Mouse (Mus musculus): Measurements from ENCODE around the gene Adamts15. TPM values are rescaled to one million over a fixed set of nuclear protein-coding genes. Genes with fewer than 3 reads are reported as not detected.
A peak's percentile ranks its signal among the peaks of the same experiment; 100 is the strongest.

Adamts15 gene
- polyA plus RNA-seq, 2 experiments = 0.33 to 0.38 TPM

GRCm38 (mm10) chr9:30943341-30943740 is 21.1 kb upstream of the Adamts15 start:
- H3K36me3 ChIP-seq (replicated peaks; ENCODE audit: control insufficient read depth, insufficient read depth, low read depth) = no peaks in the 10 kb centered on the region
- no peak for TF ChIP-seq CTCF (IDR thresholded peaks at IDR 0.05; ENCODE audit: low read depth)
- H3K27ac ChIP-seq = no peak overlapping the region
- no peak overlapping the region; a peak in 1 of 4 replicates for H3K4me3 ChIP-seq (ENCODE audit: insufficient read depth in 1 of 2, low read depth in 2 of 2, low read length in 2 of 2)
- H3K9me3 ChIP-seq (ENCODE audit: control insufficient read depth, low read length) = no peaks in the 10 kb centered on the region
- 4% methylated on average over 14 of the region's 14 CpGs for WGBS (ENCODE audit: insufficient replicate concordance)
- no peak for ATAC-seq (ENCODE audit: insufficient read depth)
- no peak for DNase-seq (ENCODE audit: low read depth in 3 of 3, low spot score in 3 of 3)
- no peaks in the 10 kb centered on the region for H3K4me1 ChIP-seq (replicated peaks; ENCODE audit: control insufficient read depth in 2 of 2, insufficient read depth in 2 of 2, low read length in 1 of 2)
- H3K4me2 ChIP-seq (ENCODE audit: low read depth) = no peak overlapping the region; the same call in none of the 2 replicates
- H3K27me3 ChIP-seq (ENCODE audit: control insufficient read depth, insufficient read depth, low read length) = peaks cover 43% of the 10 kb centered on the region
- no peak overlapping the region for H3K9ac ChIP-seq (replicated peaks)

GRCm38 (mm10) chr9:30942512-30943313 is 20.5 kb upstream of the Adamts15 start, which contains the start of gene Adamts8:
Gene Adamts8, plus strand, starts transcription at chr9:30942562.
- H3K9me3 ChIP-seq (ENCODE audit: control insufficient read depth, low read length) = no peaks in the 10 kb centered on the region
- peak within 1 kb of the TSS in 1 of 2 experiments; percentile 30; a peak in 2 of 4 replicates for H3K4me3 ChIP-seq (ENCODE audit: insufficient read depth in 1 of 2, low read depth in 2 of 2, low read length in 2 of 2)
- no peak for DNase-seq (ENCODE audit: low read depth in 3 of 3, low spot score in 3 of 3)
- no peak for ATAC-seq (ENCODE audit: insufficient read depth)
- peaks cover 43% of the 10 kb centered on the region for H3K27me3 ChIP-seq (ENCODE audit: control insufficient read depth, insufficient read depth, low read length)
- 1% methylated on average over 96 of the region's 96 CpGs for WGBS (ENCODE audit: insufficient replicate concordance)
- no peak within 1 kb of the TSS for H3K9ac ChIP-seq (replicated peaks)
- H3K36me3 ChIP-seq (replicated peaks; ENCODE audit: control insufficient read depth, insufficient read depth, low read depth) = no peaks in the 10 kb centered on the region
- H3K27ac ChIP-seq = no peak within 1 kb of the TSS
- no peaks in the 10 kb centered on the region for H3K4me1 ChIP-seq (replicated peaks; ENCODE audit: control insufficient read depth in 2 of 2, insufficient read depth in 2 of 2, low read length in 1 of 2)
- TF ChIP-seq CTCF (IDR thresholded peaks at IDR 0.05; ENCODE audit: low read depth) = no peak
- no peak for TF ChIP-seq EP300 (IDR thresholded peaks at IDR 0.05; ENCODE audit: low read depth)
- H3K4me2 ChIP-seq (ENCODE audit: low read depth) = peak within 1 kb of the TSS; percentile 45

- Histone ChIP-seq H3K4me1 (replicated peaks; ENCODE audit: control insufficient read depth in 2 of 2, insufficient read depth in 2 of 2, low read length in 1 of 2) (no peaks in the 10 kb centered on the region), H3K4me2 (ENCODE audit: low read depth) (no peak overlapping the region), H3K27ac (no peak overlapping the region), H3K9me3 (ENCODE audit: control insufficient read depth, low read length) (no peaks in the 10 kb centered on the region), H3K4me3 (ENCODE audit: insufficient read depth in 1 of 2, low read depth in 2 of 2, low read length in 2 of 2) (no peak overlapping the region), H3K9ac (replicated peaks) (no peak overlapping the region), H3K36me3 (replicated peaks; ENCODE audit: control insufficient read depth, insufficient read depth, low read depth) (no peaks in the 10 kb centered on the region), H3K27me3 (ENCODE audit: control insufficient read depth, insufficient read depth, low read length) (peaks cover 43% of the 10 kb centered on the region)
- 6% methylated on average over 6 of the region's 6 CpGs for WGBS (ENCODE audit: insufficient replicate concordance)
- ATAC-seq (ENCODE audit: insufficient read depth) (no peak), DNase-seq (ENCODE audit: low read depth in 3 of 3, low spot score in 3 of 3) (peak; percentile 22 to 25 (median 23))
- TF ChIP-seq CTCF (IDR thresholded peaks at IDR 0.05; ENCODE audit: low read depth) (peak; percentile 85), EP300 (IDR thresholded peaks at IDR 0.05; ENCODE audit: low read depth) (no peak)
Measured at GRCm38 (mm10) chr9:30940328-30940727, 18.1 kb upstream of the Adamts15 start.

- Histone ChIP-seq H3K27ac (no peak overlapping the region), H3K36me3 (replicated peaks; ENCODE audit: control insufficient read depth, insufficient read depth, low read depth) (no peaks in the 10 kb centered on the region), H3K9ac (replicated peaks) (no peak overlapping the region), H3K9me3 (ENCODE audit: control insufficient read depth, low read length) (no peaks in the 10 kb centered on the region), H3K4me2 (ENCODE audit: low read depth) (no peak overlapping the region), H3K27me3 (ENCODE audit: control insufficient read depth, insufficient read depth, low read length) (peaks cover 14% of the 10 kb centered on the region), H3K4me1 (replicated peaks; ENCODE audit: control insufficient read depth in 2 of 2, insufficient read depth in 2 of 2, low read length in 1 of 2) (no peaks in the 10 kb centered on the region), H3K4me3 (ENCODE audit: insufficient read depth in 1 of 2, low read depth in 2 of 2, low read length in 2 of 2) (no peak overlapping the region)
- 21% methylated on average over 9 of the region's 9 CpGs for WGBS (ENCODE audit: insufficient replicate concordance)
- ATAC-seq (ENCODE audit: insufficient read depth) (no peak), DNase-seq (ENCODE audit: low read depth in 3 of 3, low spot score in 3 of 3) (peak in 1 of 3 experiments; percentile 19)
- TF ChIP-seq EP300 (IDR thresholded peaks at IDR 0.05; ENCODE audit: low read depth) (no peak), CTCF (IDR thresholded peaks at IDR 0.05; ENCODE audit: low read depth) (peak; percentile 60)
Measured at GRCm38 (mm10) chr9:30936674-30937438, 14.6 kb upstream of the Adamts15 start.

- 58% methylated on average over 6 of the region's 6 CpGs for WGBS (ENCODE audit: insufficient replicate concordance)
- no peak overlapping the region for H3K9ac ChIP-seq (replicated peaks)
- H3K27me3 ChIP-seq (ENCODE audit: control insufficient read depth, insufficient read depth, low read length) = no peaks in the 10 kb centered on the region; the same call in 1 of the 2 replicates
- H3K9me3 ChIP-seq (ENCODE audit: control insufficient read depth, low read length) = no peaks in the 10 kb centered on the region
- no peaks in the 10 kb centered on the region for H3K4me1 ChIP-seq (replicated peaks; ENCODE audit: control insufficient read depth in 2 of 2, insufficient read depth in 2 of 2, low read length in 1 of 2)
- H3K27ac ChIP-seq = no peak overlapping the region
- ATAC-seq (ENCODE audit: insufficient read depth) (no peak), DNase-seq (ENCODE audit: low read depth in 3 of 3, low spot score in 3 of 3) (no peak)
- H3K4me2 ChIP-seq (ENCODE audit: low read depth) = no peak overlapping the region
- no peak overlapping the region for H3K4me3 ChIP-seq (ENCODE audit: insufficient read depth in 1 of 2, low read depth in 2 of 2, low read length in 2 of 2)
- no peak for TF ChIP-seq CTCF (IDR thresholded peaks at IDR 0.05; ENCODE audit: low read depth)
- TF ChIP-seq EP300 (IDR thresholded peaks at IDR 0.05; ENCODE audit: low read depth) = no peak
- H3K36me3 ChIP-seq (replicated peaks; ENCODE audit: control insufficient read depth, insufficient read depth, low read depth) = no peaks in the 10 kb centered on the region
Measured at GRCm38 (mm10) chr9:30934827-30935226, 12.6 kb upstream of the Adamts15 start.

All from liver, embryonic 14.5 days (tissue).